Mouse (Mus musculus): ENCODE measurements around the gene Cyp21a1. TPM values are rescaled to one million over a fixed set of nuclear protein-coding genes. Genes with fewer than 3 reads are reported as not detected.
A peak's percentile ranks its signal among the peaks of the same experiment; 100 is the strongest.
"Not testable (repeated sequence)": the region's sequence is repeated elsewhere in the genome, so short reads cannot be mapped to it uniquely, and the experiment has no call there.

Gene Cyp21a1
- polyA plus RNA-seq, 1 experiment from 2014 or later = not detected

DNA sequence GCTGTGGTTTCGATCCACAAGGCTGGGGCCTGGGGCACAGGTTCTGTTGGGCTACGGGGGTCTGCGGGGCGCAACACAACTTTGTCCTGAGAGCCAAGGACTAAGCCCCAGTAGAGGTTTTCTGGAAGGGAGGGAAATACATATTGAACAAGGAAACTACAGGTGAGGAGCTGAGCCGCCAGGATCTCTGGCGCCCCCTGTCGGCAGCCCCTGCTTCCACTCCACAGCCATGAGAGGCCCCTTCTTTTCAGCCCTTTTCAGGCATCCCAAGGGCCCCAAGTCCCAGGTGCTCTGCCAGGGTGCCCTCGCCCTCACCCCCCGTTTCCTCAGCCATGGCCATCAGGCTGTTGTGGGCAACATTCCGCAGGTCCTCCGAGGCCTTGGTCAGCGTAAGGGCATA lies 9.4 kb upstream of the Cyp21a1 start:
- not testable (repeated sequence) for H3K27ac ChIP-seq (replicated peaks; ENCODE audit: low read depth, low read length); H3K36me3 ChIP-seq (replicated peaks; ENCODE audit: control insufficient read depth, insufficient read depth, low read depth, low read length); H3K4me3 ChIP-seq (ENCODE audit: low read depth, low read length); H3K9ac ChIP-seq (replicated peaks; ENCODE audit: low read length); H3K27me3 ChIP-seq (ENCODE audit: control insufficient read depth, insufficient read depth, low read length); H3K4me2 ChIP-seq (ENCODE audit: low read depth, low read length); H3K9me3 ChIP-seq (replicated peaks; ENCODE audit: control insufficient read depth, low read length); H3K4me1 ChIP-seq (ENCODE audit: control insufficient read depth, insufficient read depth, low read length); ATAC-seq (replicated peaks; ENCODE audit: insufficient number of reproducible peaks, low FRiP score, low TSS enrichment, low read depth)
- WGBS = 57% methylated on average over 11 of the region's 12 CpGs
- peak; percentile 22 for DNase-seq (ENCODE audit: low spot score)

GRCm38 (mm10) chr17:34811275-34811674 lies 6.9 kb upstream of the Cyp21a1 start:
- Histone ChIP-seq H3K27me3 (ENCODE audit: control insufficient read depth, insufficient read depth, low read length) (no peaks in the 10 kb centered on the region), H3K4me1 (ENCODE audit: control insufficient read depth, insufficient read depth, low read length) (no peaks in the 10 kb centered on the region), H3K27ac (replicated peaks; ENCODE audit: low read depth, low read length) (no peak overlapping the region), H3K36me3 (replicated peaks; ENCODE audit: control insufficient read depth, insufficient read depth, low read depth, low read length) (no peaks in the 10 kb centered on the region), H3K4me3 (ENCODE audit: low read depth, low read length) (no peak overlapping the region), H3K9me3 (replicated peaks; ENCODE audit: control insufficient read depth, low read length) (no peaks in the 10 kb centered on the region), H3K9ac (replicated peaks; ENCODE audit: low read length) (no peak overlapping the region), H3K4me2 (ENCODE audit: low read depth, low read length) (no peak overlapping the region)
- no peak for DNase-seq (ENCODE audit: low spot score)
- 78% methylated on average over 15 of the region's 15 CpGs for whole genome bisulfite sequencing
- ATAC-seq (replicated peaks; ENCODE audit: insufficient number of reproducible peaks, low FRiP score, low TSS enrichment, low read depth) = no peak

GRCm38 (mm10) chr17:34810811-34811210 lies 6.5 kb upstream of the Cyp21a1 start:
- 83% methylated on average over 8 of the region's 8 CpGs for WGBS
- H3K4me3 ChIP-seq (ENCODE audit: low read depth, low read length); H3K36me3 ChIP-seq (replicated peaks; ENCODE audit: control insufficient read depth, insufficient read depth, low read depth, low read length); H3K4me1 ChIP-seq (ENCODE audit: control insufficient read depth, insufficient read depth, low read length); ATAC-seq (replicated peaks; ENCODE audit: insufficient number of reproducible peaks, low FRiP score, low TSS enrichment, low read depth); H3K9ac ChIP-seq (replicated peaks; ENCODE audit: low read length); DNase-seq (ENCODE audit: low spot score); H3K4me2 ChIP-seq (ENCODE audit: low read depth, low read length); H3K27me3 ChIP-seq (ENCODE audit: control insufficient read depth, insufficient read depth, low read length); H3K27ac ChIP-seq (replicated peaks; ENCODE audit: low read depth, low read length); H3K9me3 ChIP-seq (replicated peaks; ENCODE audit: control insufficient read depth, low read length): not testable (repeated sequence)

- not testable (repeated sequence) for DNase-seq (ENCODE audit: low spot score); H3K4me3 ChIP-seq (ENCODE audit: low read depth, low read length); H3K27me3 ChIP-seq (ENCODE audit: control insufficient read depth, insufficient read depth, low read length); H3K4me1 ChIP-seq (ENCODE audit: control insufficient read depth, insufficient read depth, low read length); H3K9me3 ChIP-seq (replicated peaks; ENCODE audit: control insufficient read depth, low read length); H3K9ac ChIP-seq (replicated peaks; ENCODE audit: low read length); ATAC-seq (replicated peaks; ENCODE audit: insufficient number of reproducible peaks, low FRiP score, low TSS enrichment, low read depth); H3K36me3 ChIP-seq (replicated peaks; ENCODE audit: control insufficient read depth, insufficient read depth, low read depth, low read length); H3K4me2 ChIP-seq (ENCODE audit: low read depth, low read length); H3K27ac ChIP-seq (replicated peaks; ENCODE audit: low read depth, low read length)
- WGBS = 81% methylated on average over 5 of the region's 5 CpGs
Observed at GRCm38 (mm10) chr17:34810411-34810810, 6.0 kb upstream of the Cyp21a1 start.

- H3K4me1 ChIP-seq (ENCODE audit: control insufficient read depth, insufficient read depth, low read length) = no peaks in the 10 kb centered on the region
- DNase-seq (ENCODE audit: low spot score) (no peak), ATAC-seq (replicated peaks; ENCODE audit: insufficient number of reproducible peaks, low FRiP score, low TSS enrichment, low read depth) (no peak)
- H3K4me3 ChIP-seq (ENCODE audit: low read depth, low read length) = no peak overlapping the region
- no peak overlapping the region for H3K27ac ChIP-seq (replicated peaks; ENCODE audit: low read depth, low read length)
- peaks cover 2% of the 10 kb centered on the region; the same call in 1 of the 2 replicates for H3K9me3 ChIP-seq (replicated peaks; ENCODE audit: control insufficient read depth, low read length)
- no peaks in the 10 kb centered on the region for H3K36me3 ChIP-seq (replicated peaks; ENCODE audit: control insufficient read depth, insufficient read depth, low read depth, low read length)
- 80% methylated on average over 6 of the region's 6 CpGs for WGBS
- no peak overlapping the region for H3K9ac ChIP-seq (replicated peaks; ENCODE audit: low read length)
- H3K4me2 ChIP-seq (ENCODE audit: low read depth, low read length) = no peak overlapping the region
- no peaks in the 10 kb centered on the region for H3K27me3 ChIP-seq (ENCODE audit: control insufficient read depth, insufficient read depth, low read length)
Observed at GRCm38 (mm10) chr17:34808599-34809205, 4.3 kb upstream of the Cyp21a1 start.

GRCm38 (mm10) chr17:34807176-34807575 lies 2.8 kb upstream of the Cyp21a1 start:
- no peak overlapping the region for H3K4me2 ChIP-seq (ENCODE audit: low read depth, low read length)
- H3K9me3 ChIP-seq (replicated peaks; ENCODE audit: control insufficient read depth, low read length) = peaks cover 2% of the 10 kb centered on the region; the same call in 1 of the 2 replicates
- no peaks in the 10 kb centered on the region for H3K4me1 ChIP-seq (ENCODE audit: control insufficient read depth, insufficient read depth, low read length)
- 67% methylated on average over 3 of the region's 3 CpGs for WGBS
- H3K27ac ChIP-seq (replicated peaks; ENCODE audit: low read depth, low read length) = no peak overlapping the region
- H3K27me3 ChIP-seq (ENCODE audit: control insufficient read depth, insufficient read depth, low read length) = no peaks in the 10 kb centered on the region
- H3K36me3 ChIP-seq (replicated peaks; ENCODE audit: control insufficient read depth, insufficient read depth, low read depth, low read length) = no peaks in the 10 kb centered on the region
- no peak for DNase-seq (ENCODE audit: low spot score)
- ATAC-seq (replicated peaks; ENCODE audit: insufficient number of reproducible peaks, low FRiP score, low TSS enrichment, low read depth) = no peak
- H3K9ac ChIP-seq (replicated peaks; ENCODE audit: low read length) = no peak overlapping the region
- H3K4me3 ChIP-seq (ENCODE audit: low read depth, low read length) = no peak overlapping the region

DNA sequence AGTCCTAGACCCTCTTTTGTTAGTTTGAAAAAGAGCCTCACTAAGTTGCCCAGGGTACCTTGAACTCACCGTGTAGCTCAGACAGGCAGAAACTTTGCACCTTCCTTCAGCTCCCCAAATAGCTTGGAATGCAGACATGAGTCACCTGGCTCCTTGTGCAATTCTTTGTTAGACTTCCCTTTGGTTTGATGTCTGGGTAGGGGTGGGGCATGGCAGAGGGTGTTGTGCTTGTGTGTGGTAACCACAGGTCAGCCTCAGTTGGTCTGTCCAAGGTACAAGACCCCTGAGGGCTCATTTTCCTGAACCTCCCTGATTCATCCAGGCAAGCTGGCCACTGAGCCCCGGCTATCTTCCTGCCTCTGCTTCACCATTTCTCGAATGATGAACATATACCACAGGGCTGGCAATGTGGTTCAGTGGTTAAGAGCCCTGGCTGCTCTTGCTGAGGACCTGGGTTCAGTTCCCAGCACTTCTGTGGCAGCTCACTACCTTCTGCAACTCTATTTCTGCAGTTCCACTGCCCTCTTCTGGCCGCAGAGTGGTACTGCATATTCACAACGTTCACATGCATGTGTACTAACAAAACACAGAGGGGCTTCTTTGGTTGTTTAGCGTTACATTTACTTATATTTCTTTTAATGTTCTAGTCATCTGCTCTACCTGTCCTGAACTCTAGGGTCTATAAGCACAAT lies 656 bp upstream of the Cyp21a1 start:
- no peak overlapping the region for H3K27ac ChIP-seq (replicated peaks; ENCODE audit: low read depth, low read length)
- no peak overlapping the region for H3K9ac ChIP-seq (replicated peaks; ENCODE audit: low read length)
- DNase-seq (ENCODE audit: low spot score) (no peak), ATAC-seq (replicated peaks; ENCODE audit: insufficient number of reproducible peaks, low FRiP score, low TSS enrichment, low read depth) (no peak)
- no peak overlapping the region for H3K4me2 ChIP-seq (ENCODE audit: low read depth, low read length)
- H3K36me3 ChIP-seq (replicated peaks; ENCODE audit: control insufficient read depth, insufficient read depth, low read depth, low read length) = no peaks in the 10 kb centered on the region
- H3K9me3 ChIP-seq (replicated peaks; ENCODE audit: control insufficient read depth, low read length) = peaks cover 2% of the 10 kb centered on the region; the same call in 1 of the 2 replicates
- H3K4me3 ChIP-seq (ENCODE audit: low read depth, low read length) = no peak overlapping the region
- H3K27me3 ChIP-seq (ENCODE audit: control insufficient read depth, insufficient read depth, low read length) = no peaks in the 10 kb centered on the region
- no peaks in the 10 kb centered on the region for H3K4me1 ChIP-seq (ENCODE audit: control insufficient read depth, insufficient read depth, low read length)
- WGBS = 69% methylated on average over 6 of the region's 6 CpGs

DNA sequence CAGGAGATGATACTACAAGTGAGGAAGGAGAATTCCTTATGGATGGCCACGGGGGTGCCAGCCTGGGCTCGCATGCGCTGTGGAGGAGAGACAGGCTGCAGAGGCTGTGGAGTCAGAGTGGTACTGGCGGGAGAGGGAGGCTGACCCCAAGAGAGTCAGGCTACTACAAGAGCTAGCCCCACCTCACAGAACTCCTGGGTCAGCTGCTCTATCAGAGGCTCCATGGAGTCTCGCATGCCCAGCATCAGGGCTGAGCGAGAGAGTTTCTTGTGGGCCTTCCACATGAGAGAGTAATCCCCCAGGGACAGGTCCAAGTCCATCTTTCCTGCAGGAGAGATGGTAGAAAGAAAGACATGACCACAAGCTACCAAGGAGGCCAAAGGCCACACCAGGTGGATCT lies 994 bp downstream of the Cyp21a1 start:
- not testable (repeated sequence) for H3K27ac ChIP-seq (replicated peaks; ENCODE audit: low read depth, low read length); H3K4me1 ChIP-seq (ENCODE audit: control insufficient read depth, insufficient read depth, low read length); H3K36me3 ChIP-seq (replicated peaks; ENCODE audit: control insufficient read depth, insufficient read depth, low read depth, low read length); H3K9ac ChIP-seq (replicated peaks; ENCODE audit: low read length); H3K27me3 ChIP-seq (ENCODE audit: control insufficient read depth, insufficient read depth, low read length); DNase-seq (ENCODE audit: low spot score); H3K4me2 ChIP-seq (ENCODE audit: low read depth, low read length); H3K9me3 ChIP-seq (replicated peaks; ENCODE audit: control insufficient read depth, low read length); H3K4me3 ChIP-seq (ENCODE audit: low read depth, low read length); ATAC-seq (replicated peaks; ENCODE audit: insufficient number of reproducible peaks, low FRiP score, low TSS enrichment, low read depth)
- 82% methylated on average over 6 of the region's 6 CpGs for WGBS
